ENCODE assay signal across 9 mouse cellular contexts in genomic region chr9:66144248-66144647, GRCm38 (mm10). TPM values are rescaled to one million over a fixed set of nuclear protein-coding genes. Genes with fewer than 3 reads are reported as not detected.
DNase-seq lines count a peak whose midpoint lies in the region; ATAC-seq and TF ChIP-seq lines count a peak whose summit lies in the region.
"Had no signal": no experiment of that assay in that cellular context is flagged by ENCODE, and none has a peak within 500 bp of the region (broad histone marks: within the 10 kb centered on the region; RNA-seq: fewer than 3 reads in every experiment).

No protein-coding gene starts in this region.

- 10% methylated on average over 6 of the region's 6 CpGs for WGBS in forebrain, embryonic 11.5 days
- WGBS in forebrain, embryonic 13.5 days: 4% methylated on average over 6 of the region's 6 CpGs
- 7% methylated on average over 6 of the region's 6 CpGs for WGBS in midbrain, embryonic 11.5 days
- 10% methylated on average over 6 of the region's 6 CpGs for WGBS in spleen, adult 2 months

- H3K9ac ChIP-seq in forebrain, embryonic 11.5 days (ENCODE audit: low read length): no peak overlapping the region
- H3K9ac ChIP-seq in forebrain, embryonic 13.5 days: no peak overlapping the region
- no peak overlapping the region for H3K9ac ChIP-seq in midbrain, embryonic 11.5 days (ENCODE audit: low read length)
- H3K9ac ChIP-seq: lung, embryonic 15.5 days had no signal

- H3K9me3 ChIP-seq in forebrain, embryonic 11.5 days (ENCODE audit: control insufficient read depth, low read length): no peaks in the 10 kb centered on the region
- H3K9me3 ChIP-seq in forebrain, embryonic 13.5 days (replicated peaks): no peaks in the 10 kb centered on the region
- H3K9me3 ChIP-seq in midbrain, embryonic 11.5 days (ENCODE audit: control insufficient read depth, low read length): no peaks in the 10 kb centered on the region
- H3K9me3 ChIP-seq: lung, embryonic 15.5 days had no signal

- ATAC-seq in forebrain, embryonic 11.5 days (replicated peaks; ENCODE audit: low FRiP score): no peak
- ATAC-seq in forebrain, embryonic 13.5 days: no peak
- ATAC-seq in midbrain, embryonic 11.5 days (ENCODE audit: low FRiP score): no peak

- no peaks in the 10 kb centered on the region for H3K27me3 ChIP-seq in forebrain, embryonic 11.5 days (ENCODE audit: control insufficient read depth, insufficient read depth, low read length)
- no peaks in the 10 kb centered on the region for H3K27me3 ChIP-seq in forebrain, embryonic 13.5 days
- H3K27me3 ChIP-seq in midbrain, embryonic 11.5 days (ENCODE audit: control insufficient read depth, insufficient read depth, low read length): no peaks in the 10 kb centered on the region
- no peaks in the 10 kb centered on the region for H3K27me3 ChIP-seq in spleen, adult 2 months (ENCODE audit: control insufficient read depth, insufficient read depth, low read length)
- H3K27me3 ChIP-seq: lung, embryonic 15.5 days had no signal

- peaks cover 2% of the 10 kb centered on the region; the same call in 1 of the 2 replicates for H3K36me3 ChIP-seq in forebrain, embryonic 11.5 days (ENCODE audit: control insufficient read depth, insufficient read depth, low read length)
- peaks cover 16% of the 10 kb centered on the region for H3K36me3 ChIP-seq in forebrain, embryonic 13.5 days (ENCODE audit: poor library complexity, severe bottlenecking)
- H3K36me3 ChIP-seq in midbrain, embryonic 11.5 days (ENCODE audit: control insufficient read depth, insufficient read depth, low read length): peaks cover 11% of the 10 kb centered on the region; the same call in 1 of the 2 replicates
- peaks cover 8% of the 10 kb centered on the region for H3K36me3 ChIP-seq in spleen, adult 2 months (ENCODE audit: control insufficient read depth, insufficient read depth, low read length)

- no peak overlapping the region for H3K4me2 ChIP-seq in forebrain, embryonic 11.5 days (ENCODE audit: low read depth, low read length, severe bottlenecking)
- H3K4me2 ChIP-seq in forebrain, embryonic 13.5 days: no peak overlapping the region
- no peak overlapping the region for H3K4me2 ChIP-seq in midbrain, embryonic 11.5 days
- H3K4me2 ChIP-seq: lung, embryonic 15.5 days had no signal

- TF ChIP-seq POLR2A in spleen, adult 2 months (IDR thresholded peaks at IDR 0.05; ENCODE audit: low read depth, low read length): no peak

- H3K4me1 ChIP-seq in forebrain, embryonic 11.5 days (replicated peaks; ENCODE audit: control insufficient read depth, insufficient read depth, low read length): no peaks in the 10 kb centered on the region
- no peaks in the 10 kb centered on the region for H3K4me1 ChIP-seq in forebrain, embryonic 13.5 days
- H3K4me1 ChIP-seq in midbrain, embryonic 11.5 days (ENCODE audit: control insufficient read depth, insufficient read depth, low read length): no peaks in the 10 kb centered on the region
- no peaks in the 10 kb centered on the region for H3K4me1 ChIP-seq in spleen, adult 2 months (ENCODE audit: control insufficient read depth, insufficient read depth, insufficient read length)
- H3K4me1 ChIP-seq: lung, embryonic 15.5 days had no signal

- H3K27ac ChIP-seq in forebrain, embryonic 11.5 days (ENCODE audit: low read depth, low read length): no peak overlapping the region
- no peak overlapping the region for H3K27ac ChIP-seq in forebrain, embryonic 13.5 days
- H3K27ac ChIP-seq in midbrain, embryonic 11.5 days (ENCODE audit: low read depth, low read length): no peak overlapping the region
- H3K27ac ChIP-seq in spleen, adult 2 months (ENCODE audit: insufficient read depth, low read length): no peak overlapping the region
- H3K27ac ChIP-seq: lung, embryonic 15.5 days had no signal

- no peak overlapping the region for H3K4me3 ChIP-seq in forebrain, embryonic 11.5 days (ENCODE audit: low read depth, low read length)
- no peak overlapping the region for H3K4me3 ChIP-seq in forebrain, embryonic 13.5 days
- H3K4me3 ChIP-seq in midbrain, embryonic 11.5 days (ENCODE audit: low read depth, low read length): no peak overlapping the region
- H3K4me3 ChIP-seq in spleen, adult 2 months (ENCODE audit: extremely low read depth, insufficient read depth, insufficient read length): no peak overlapping the region
- H3K4me3 ChIP-seq: lung, embryonic 15.5 days had no signal

- peak; percentile 64; the same call in 1 of the 2 replicates for TF ChIP-seq CTCF in spleen, adult 2 months (IDR thresholded peaks at IDR 0.05; ENCODE audit: extremely low read depth, insufficient read depth, insufficient read length, insufficient replicate concordance)

- peak; percentile 83 for DNase-seq in forebrain, embryonic 11.5 days (ENCODE audit: low spot score)
- DNase-seq in adrenal gland, adult (ENCODE audit: inconsistent age in 2 of 2, low spot score in 1 of 2): peak; percentile 65 to 91
- peak; percentile 86 for DNase-seq in embryo, embryonic 11 days
- DNase-seq in heart, postnatal 4 days: peak; percentile 74
- DNase-seq in left cerebral cortex, adult 11 months (ENCODE audit: low spot score): peak; percentile 70
- peak; percentile 97 for DNase-seq in midbrain, embryonic 11.5 days (ENCODE audit: low spot score, missing footprints)
- DNase-seq in spleen, adult 2 months (ENCODE audit: low read depth in 1 of 2, low spot score in 2 of 2): peak; percentile 50 to 64

RNA-seq across cellular contexts. Expression of gene Dapk2, which starts 13.8 kb away (rescaled TPM):
- 8.7 and 9.0 TPM in 2 replicates for polyA plus RNA-seq in forebrain, embryonic 11.5 days (2014; fragmentation: Nextera tagmentation; extraction: Ambion mirVana)
- 2.4 and 4.1 TPM in 2 replicates for polyA plus RNA-seq in forebrain, embryonic 13.5 days (2015; fragmentation: Nextera tagmentation; extraction: Ambion mirVana)
- total RNA-seq in heart, postnatal 4 days (2021): 1 to 10 TPM; 3.1 to 3.8 TPM
- 6.7 and 7.4 TPM in 2 replicates for polyA plus RNA-seq in midbrain, embryonic 11.5 days (2014; fragmentation: Nextera tagmentation; extraction: Ambion mirVana)
- polyA plus RNA-seq in spleen, adult 2 months (2012; rRNA removed): 7.3 and 11.9 TPM in 2 replicates

RNA-seq across cellular contexts. Expression of gene Ciao2a, which starts 17.8 kb away (rescaled TPM):
- polyA plus RNA-seq in forebrain, embryonic 11.5 days (2014; fragmentation: Nextera tagmentation; extraction: Ambion mirVana): 149 and 161 TPM in 2 replicates
- 126 and 139 TPM in 2 replicates for polyA plus RNA-seq in forebrain, embryonic 13.5 days (2015; fragmentation: Nextera tagmentation; extraction: Ambion mirVana)
- total RNA-seq in heart, postnatal 4 days (2021): 10 to 100 TPM; 99.1 to 99.6 TPM
- polyA plus RNA-seq in midbrain, embryonic 11.5 days (2014; fragmentation: Nextera tagmentation; extraction: Ambion mirVana): 156 and 171 TPM in 2 replicates
- 6.9 and 7.4 TPM in 2 replicates for polyA plus RNA-seq in spleen, adult 2 months (2012; rRNA removed)

RNA-seq across cellular contexts. Expression of gene Snx1, which starts 17.9 kb away (rescaled TPM):
- polyA plus RNA-seq in forebrain, embryonic 11.5 days (2014; fragmentation: Nextera tagmentation; extraction: Ambion mirVana): 140 TPM in 2 replicates
- 120 and 124 TPM in 2 replicates for polyA plus RNA-seq in forebrain, embryonic 13.5 days (2015; fragmentation: Nextera tagmentation; extraction: Ambion mirVana)
- 10 to 100 TPM; 39.3 to 40.4 TPM for total RNA-seq in heart, postnatal 4 days (2021)
- 147 and 150 TPM in 2 replicates for polyA plus RNA-seq in midbrain, embryonic 11.5 days (2014; fragmentation: Nextera tagmentation; extraction: Ambion mirVana)
- polyA plus RNA-seq in spleen, adult 2 months (2012; rRNA removed): 33.2 and 33.6 TPM in 2 replicates

Comparison
In these comparisons a context has a peak if more than half of its experiments do, and no peak if none do; other contexts are left out.
1. RNA of gene Ciao2a, which starts 17.8 kb away (polyA plus RNA-seq): 149 to 161 TPM in forebrain, embryonic 11.5 days, 156 to 171 TPM in midbrain, embryonic 11.5 days and 126 to 139 TPM in forebrain, embryonic 13.5 days; 6.9 to 7.4 TPM in spleen, adult 2 months; every median in the first group is over 10 times any median in the second.
2. Peak in every context shown above with its lines, with median percentiles within 50 percentile points of each other: DNase-seq.